Mouse (Mus musculus): ENCODE data around the gene Ppdpf.
"Not testable (repeated sequence)": the region's sequence is repeated elsewhere in the genome, so short reads cannot be mapped to it uniquely, and the experiment has no call there.

The Ppdpf gene

DNA sequence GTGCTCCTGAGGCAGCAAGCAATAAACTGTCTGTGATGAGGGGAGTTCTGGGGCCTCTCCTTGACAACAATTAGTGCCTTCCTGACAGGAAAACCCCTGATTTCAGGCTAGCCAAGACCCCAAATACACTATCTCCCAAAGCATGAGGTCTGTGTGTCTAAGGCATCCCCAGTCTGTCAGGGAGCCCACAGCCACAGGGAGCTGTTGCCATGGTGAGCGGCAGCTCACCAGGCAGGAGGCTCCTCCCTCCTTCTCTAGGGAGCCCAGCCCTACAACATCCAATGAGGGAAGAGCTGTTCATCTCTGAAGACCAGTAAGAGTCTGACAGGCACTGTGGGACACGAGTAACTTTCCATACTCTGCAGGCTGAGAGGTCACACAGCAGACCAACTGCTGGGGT is 27.3 kb upstream of the Ppdpf start:
- no peak for DNase-seq

DNA sequence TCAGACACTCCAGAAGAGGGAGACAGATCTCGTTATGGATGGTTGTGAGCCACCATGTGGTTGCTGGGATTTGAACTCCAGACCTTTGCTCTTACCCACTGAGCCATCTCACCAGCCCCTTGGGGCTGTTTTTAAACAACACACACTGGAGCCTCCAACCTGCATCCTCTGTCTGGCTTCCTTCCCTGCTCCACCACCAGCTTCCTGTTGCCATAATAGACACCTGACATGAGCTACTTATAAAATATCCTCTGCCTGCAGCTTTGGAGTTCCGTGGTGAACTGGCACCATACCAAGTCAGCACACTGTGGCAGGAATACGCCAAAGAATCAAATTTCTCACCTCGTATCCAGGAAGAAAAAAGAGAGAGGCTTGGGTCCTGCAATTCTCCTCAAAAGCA is 26.2 kb upstream of the Ppdpf start:
- DNase-seq = no peak

GRCm38 (mm10) chr2:181166469-181166868 is 20.6 kb upstream of the Ppdpf start:
- no peak for DNase-seq

DNA sequence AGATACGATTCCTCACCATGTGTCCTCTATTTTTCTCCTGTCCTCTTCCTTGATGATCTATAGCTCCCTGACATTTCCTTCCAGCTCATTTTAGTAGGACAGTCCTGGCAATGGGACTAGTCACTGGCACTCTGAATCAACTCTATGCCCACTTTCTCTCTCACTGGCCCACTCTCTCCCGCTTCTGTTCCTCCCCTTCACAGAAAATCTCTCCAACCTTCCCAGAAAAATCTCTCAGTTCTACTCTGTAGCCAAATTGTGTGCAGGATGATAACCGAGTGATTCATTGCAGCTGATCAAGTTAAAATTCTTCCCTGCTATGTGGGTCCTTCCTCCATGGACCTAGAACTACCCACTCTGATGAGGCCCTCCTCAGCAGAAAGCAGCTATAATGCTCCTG is 12.4 kb upstream of the Ppdpf start:
- DNase-seq = no peak

DNA sequence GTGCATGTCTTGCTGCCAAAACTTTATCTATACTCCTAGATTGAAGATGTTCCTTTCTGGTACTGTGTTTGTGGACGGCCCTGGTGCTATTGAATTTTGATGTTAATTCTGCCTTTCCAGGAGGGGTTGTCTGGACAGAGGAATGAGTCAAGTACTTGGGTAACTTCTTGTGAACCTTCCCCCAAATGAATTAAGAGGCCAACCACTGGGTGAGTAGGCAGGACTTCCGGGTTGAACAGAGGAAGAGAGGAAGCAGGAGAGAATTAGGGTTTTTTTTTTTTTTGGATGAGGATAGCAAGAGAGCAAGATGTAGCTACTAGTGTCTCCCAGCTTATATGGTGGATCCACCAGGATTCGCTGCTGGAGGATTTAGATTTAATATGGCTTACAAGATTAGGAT is 9.0 kb upstream of the Ppdpf start:
- no peak for DNase-seq

DNA sequence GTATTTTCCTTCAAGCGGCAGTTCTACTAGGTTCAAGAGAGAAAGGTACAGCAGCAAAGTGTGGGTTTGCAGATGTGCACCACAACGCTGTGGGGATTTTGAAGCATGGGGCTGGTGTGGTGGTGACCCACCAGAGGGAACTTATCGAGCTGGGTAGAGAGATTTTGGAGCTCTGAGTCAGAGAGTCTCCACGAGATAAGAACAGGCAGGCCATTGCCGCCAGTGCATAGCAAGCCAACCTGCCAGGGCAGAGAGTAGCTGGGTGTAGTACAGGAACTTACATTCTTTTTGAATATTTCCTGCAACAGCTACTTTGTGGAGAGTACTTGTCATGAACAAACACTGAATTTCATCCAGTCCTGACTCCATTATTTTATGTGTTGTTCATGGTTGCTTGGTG is 8.6 kb upstream of the Ppdpf start:
- no peak for DNase-seq

DNA sequence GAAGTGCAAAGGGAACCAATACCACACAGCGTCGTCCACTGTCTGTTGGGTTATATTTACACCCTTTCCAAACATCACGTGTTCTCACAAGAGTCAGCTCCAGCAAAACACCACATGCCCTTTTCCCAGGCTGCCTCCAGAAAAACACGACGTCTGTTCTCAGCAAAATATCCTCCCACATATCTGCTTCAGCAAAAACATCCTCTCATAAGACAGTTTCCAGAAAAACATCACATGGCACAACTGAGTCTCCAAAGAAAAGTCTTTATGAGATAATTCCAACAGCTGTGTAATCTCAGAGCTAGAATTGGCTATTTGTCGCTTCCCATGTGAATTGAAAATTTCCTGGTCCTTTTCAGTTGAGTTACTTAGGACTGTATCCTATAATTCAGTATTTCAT is 6.1 kb upstream of the Ppdpf start:
- DNase-seq = no peak

DNA sequence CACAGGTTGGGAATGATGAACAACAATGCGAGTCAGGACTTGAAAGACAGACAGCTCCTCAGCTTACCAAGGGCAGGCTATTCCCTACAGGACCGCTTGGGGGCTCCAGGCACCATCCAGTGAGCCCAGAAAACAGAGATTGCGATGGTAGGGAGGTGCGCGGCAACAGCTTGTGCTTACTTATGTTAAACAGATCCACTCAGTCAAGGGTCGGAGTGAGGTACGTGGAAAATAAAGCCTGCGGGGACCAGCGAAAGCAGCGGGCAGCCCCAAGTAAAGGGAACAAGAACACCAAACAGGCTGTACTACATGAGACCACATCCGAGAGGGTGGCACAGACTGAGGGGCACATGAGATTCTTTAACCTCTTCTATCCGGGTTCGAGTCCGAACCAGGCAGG is 412 bp upstream of the Ppdpf start:
- DNase-seq = peak; percentile 92

- DNase-seq = peak; percentile 41
Observed at GRCm38 (mm10) chr2:181188681-181189080, 1.6 kb downstream of the Ppdpf start.

DNA sequence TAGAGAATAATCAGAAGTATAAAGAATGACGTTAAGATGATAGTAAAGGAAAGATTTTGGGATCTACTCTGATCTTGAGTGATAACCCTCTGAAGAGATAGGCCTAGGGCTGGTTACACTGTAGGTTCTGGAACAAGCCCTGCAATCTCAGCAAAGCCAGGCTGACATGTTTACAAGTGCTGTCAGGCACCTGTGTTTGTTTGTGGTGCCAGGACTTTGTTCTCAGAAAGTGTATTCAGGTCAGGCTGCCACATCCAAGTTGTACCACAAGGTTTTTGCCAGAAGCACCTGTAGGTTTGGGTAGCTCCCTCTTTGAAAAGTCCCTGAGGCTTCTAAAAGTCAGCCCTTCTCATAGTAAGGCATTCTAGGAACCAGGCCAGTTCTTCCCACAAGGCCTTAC is 2.3 kb downstream of the Ppdpf start:
- no peak for DNase-seq

- not testable (repeated sequence) for DNase-seq
Observed at GRCm38 (mm10) chr2:181191385-181191784, 4.3 kb downstream of the Ppdpf start.

- DNase-seq = no peak
Observed at GRCm38 (mm10) chr2:181191936-181192335, 4.9 kb downstream of the Ppdpf start.

DNA sequence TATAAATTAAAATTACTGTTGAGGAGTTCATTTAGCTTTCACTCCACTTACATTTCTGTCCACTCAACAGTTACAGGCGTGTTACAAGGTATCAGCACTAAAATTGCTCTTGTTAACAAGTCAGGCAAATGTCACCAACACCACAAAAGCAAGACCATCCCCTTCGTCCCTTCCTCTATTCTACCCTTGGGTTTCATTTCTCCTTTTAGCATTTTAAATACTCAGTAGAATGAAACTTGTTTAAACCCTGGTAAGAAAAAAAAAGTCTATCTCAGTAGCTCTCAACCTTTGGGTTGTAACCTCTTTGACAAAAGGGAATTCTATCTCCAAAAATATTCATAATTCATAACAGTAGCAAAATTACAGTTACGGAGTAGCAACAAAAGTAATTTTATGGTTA is 6.0 kb downstream of the Ppdpf start:
- no peak for DNase-seq

DNA sequence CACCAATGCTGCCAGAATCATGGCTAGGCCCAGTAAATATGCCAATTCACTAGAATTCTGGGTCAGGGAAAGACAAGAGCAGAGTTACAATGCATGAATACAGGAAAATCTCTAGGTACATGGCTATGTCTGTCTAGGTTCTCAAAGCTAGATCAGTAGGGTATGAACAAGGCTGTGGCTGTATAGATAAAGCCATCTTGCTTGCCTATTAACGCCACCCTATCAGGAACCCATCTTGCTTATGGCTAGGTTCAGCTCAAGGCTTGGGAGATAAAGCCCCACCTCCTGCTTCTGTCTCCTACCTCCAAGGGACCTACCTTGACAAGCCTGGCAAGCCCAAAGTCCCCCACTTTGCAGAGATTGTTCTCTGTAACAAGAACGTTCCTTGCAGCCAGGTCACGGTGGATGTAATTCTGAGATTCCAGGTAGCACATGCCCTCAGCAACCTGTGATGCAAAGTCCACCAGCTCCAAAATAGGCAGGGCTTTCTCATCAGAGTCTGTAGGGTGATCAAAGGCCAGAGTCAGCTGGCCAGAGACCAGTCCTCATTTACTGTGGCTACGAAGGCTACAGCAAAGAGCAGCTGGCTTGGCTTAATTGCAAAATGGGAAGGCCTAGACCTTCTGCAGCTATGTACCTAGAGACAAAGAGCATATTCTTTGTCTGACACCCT is 9.7 kb downstream of the Ppdpf start:
- DNase-seq = no peak

- DNase-seq = peak; percentile 40
Observed at GRCm38 (mm10) chr2:181201606-181202005, 14.6 kb downstream of the Ppdpf start.

DNA sequence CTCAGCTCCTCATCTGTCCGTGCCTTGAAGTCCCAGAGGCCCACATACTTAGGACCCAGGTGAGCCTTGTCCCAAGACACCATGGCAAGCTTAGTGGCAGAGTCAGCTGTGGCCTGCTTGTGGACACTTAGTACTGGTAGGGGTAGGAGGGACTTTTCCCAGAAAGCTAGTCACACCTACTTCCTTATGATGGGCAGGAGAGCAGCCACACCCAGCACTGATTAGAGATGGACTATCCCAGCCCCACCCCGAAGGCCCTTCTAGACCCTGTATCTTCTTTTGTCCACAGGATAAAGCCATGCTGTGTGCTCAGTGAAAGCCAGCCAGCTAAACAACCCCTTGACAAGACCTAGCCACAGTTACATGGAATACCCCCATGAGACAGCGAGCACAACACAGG is 15.4 kb downstream of the Ppdpf start, which contains the start of gene Ptk6:
Gene Ptk6 (minus strand): TSS at position 368 of the 400 bp plus-strand sequence.
- DNase-seq = no peak

DNA sequence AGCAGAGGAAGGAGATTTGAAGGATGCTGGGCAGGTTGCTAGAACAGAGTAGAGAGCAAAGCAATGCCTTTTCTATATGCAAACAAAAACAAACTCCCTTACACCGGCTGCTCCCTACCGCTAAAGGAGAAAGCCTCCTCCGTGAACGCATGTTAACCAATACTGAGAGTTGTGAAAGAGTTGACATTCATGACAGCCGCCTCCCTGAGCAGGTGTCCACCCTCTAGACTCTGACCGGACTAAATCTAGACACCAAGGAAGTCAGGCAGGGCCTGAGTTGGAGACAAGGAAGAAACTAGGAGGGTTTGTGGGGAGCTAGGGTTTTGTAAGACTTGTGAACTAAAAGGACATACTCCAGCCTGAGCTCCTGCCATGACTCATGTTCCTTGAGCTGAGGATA is 15.8 kb downstream of the Ppdpf start:
- no peak for DNase-seq

- no peak for DNase-seq
Observed at GRCm38 (mm10) chr2:181205678-181206077, 18.6 kb downstream of the Ppdpf start.

DNA sequence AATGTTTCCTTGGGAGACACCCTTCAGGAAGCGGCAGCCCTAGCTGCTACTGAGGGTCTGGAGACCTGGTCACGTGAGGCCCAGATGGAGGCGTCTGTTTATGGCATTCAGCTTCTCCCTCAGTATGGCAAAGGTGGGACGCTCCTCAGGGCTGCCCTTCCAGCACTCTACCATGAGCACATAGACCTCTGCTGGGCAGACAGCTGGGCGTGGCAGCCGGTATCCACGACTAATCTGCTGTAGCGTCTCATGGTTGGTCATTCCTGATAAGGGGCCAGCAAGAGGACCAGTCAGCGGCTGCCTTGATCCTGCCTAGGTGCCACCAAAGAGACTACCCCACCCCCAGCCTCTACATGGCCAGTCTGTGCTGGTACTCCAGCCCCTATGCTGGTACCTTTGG is 19.1 kb downstream of the Ppdpf start:
- DNase-seq = no peak

DNA sequence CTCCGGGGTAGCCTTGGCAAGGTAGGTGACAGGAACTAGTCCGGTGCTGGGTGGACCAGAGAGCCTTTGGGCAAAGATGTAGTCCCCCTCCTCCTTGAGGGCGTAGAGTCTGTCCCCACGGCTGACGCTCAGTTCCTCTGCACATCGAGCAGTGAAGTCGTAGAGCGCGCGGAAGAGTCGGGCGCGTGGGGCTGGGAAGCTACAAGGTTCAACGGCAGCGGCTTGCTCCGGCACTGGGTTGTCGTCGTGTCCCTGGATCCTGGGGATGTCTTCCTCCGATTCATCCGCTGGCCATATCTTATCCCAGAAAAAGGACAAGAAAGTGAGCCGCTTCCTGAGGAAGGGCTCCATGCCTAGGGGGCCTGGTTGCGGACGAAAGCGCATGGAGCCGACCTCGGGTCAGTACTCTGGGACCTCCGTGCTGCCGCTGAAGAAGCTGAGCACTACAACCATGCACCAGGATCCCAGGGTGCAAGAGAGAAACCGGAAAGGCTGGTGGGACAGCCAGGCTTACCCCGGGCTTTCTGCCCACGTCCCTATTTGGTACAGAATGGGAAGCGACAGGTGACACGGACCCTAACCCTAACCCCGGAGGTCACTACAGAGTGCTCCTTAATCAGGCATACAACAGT is 25.5 kb downstream of the Ppdpf start:
- peak; percentile 19 for DNase-seq

- DNase-seq = peak; percentile 79
Observed at GRCm38 (mm10) chr2:181213021-181213445, 26.0 kb downstream of the Ppdpf start, which contains the start of gene Srms. Srms (minus strand) TSS chr2:181213185.

GRCm38 (mm10) chr2:181216037-181216436 is 29.0 kb downstream of the Ppdpf start:
- no peak for DNase-seq

DNA sequence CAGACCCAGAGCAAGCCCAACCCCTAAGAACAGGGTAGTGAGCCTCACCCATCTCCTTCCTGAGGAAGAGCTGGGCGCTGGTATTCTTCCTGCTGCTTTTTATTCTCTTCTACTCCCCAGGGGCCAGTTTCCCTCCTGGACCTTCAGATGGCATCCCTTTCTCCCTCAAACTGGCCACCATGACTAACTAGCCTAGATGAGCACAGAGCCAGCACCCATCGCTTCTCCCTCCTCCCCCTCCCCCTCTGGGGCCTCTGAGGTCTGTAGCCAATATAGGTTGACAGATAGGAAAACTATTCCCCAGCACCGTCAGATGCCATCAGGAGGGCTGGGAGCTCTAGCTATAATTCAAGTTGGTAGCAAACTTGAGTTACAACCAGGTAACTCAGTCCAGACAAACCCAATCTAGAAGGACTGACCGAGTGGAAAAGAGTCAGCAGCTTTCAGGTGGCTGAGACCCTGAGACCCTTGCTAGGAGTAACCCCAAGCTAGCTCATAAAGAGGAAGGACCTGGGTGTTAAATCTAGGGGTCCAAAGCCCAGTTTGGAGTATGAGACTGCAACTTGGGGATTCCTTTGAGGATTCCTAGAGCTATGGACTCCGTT is 31.9 kb downstream of the Ppdpf start:
- DNase-seq = peak; percentile 25

DNA sequence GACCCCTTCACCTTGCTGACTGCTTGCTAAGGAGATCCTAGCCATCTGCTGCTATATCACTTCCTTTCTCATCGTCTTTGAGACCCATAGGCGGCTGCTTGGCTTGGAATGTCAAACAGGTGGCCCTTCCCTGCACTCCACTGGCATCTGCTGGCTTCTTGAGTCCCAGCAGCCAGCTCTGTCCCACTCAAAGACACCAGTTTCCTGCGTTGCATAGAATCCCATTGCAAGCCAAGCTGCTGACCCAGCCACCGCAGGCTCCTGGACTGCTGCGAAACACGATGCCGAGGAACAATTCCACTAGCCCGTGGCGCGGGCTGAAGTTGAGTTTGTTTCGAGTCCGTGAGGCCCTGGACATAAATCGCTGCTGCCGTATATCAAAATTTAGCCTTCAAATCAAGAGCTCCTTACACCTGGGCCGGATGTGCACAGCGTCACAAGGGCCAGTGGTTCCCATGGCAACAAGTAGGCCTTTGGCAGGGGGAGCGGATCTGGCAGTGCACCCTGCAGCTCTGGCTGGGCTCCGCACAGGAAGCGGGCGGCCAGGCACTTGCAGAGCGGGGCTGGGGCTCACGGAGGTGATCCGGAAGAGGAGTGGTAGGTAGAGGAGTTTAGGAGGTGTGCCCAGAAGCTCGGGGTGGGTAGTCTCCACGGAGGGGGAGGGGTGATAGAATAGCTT is 32.6 kb downstream of the Ppdpf start, which contains the start of gene Fndc11:
Gene Fndc11 (plus strand): TSS at position 476 of the 679 bp plus-strand sequence.
- peak; percentile 89 for DNase-seq

Measured in lung, postnatal 10 days (tissue).